Mouse (Mus musculus) right cerebral cortex, postnatal 36 days (tissue): ENCODE measurements at regions not wholly inside any gene's neighbourhood (a gene's known extent, or its start where the extent isn't known, plus 50 kb on each side); places are given as distances from the start of the nearest gene placed in this dataset.

Experiments
- DNase-seq, 2 experiments: peaks; one replicate each; pipeline ENCODE4 v3.0.0; 2022; ENCODE audit warnings: low spot score in 2 of 2, mixed read lengths in 1 of 2

DNA sequence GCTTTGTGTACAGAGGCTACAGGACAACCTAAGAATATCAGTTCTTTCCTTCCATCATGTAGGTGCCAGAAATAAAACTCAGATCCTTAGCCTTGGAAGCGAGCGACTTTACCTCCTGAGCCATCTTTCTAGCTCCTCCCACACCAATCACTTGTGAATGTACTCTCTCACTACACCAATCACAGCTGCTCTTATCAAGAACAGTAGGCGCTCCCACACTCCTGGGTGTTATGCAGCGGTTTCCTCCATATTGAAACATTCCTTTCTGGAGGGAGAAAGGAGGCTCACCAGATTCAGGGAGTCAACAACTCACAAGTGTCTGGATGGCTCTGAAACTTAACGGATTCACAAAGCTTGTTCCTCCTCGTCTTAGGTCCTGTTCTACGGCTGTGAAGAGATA, 168.1 kb upstream of the Arid2 start:
- no peak for DNase-seq

DNA sequence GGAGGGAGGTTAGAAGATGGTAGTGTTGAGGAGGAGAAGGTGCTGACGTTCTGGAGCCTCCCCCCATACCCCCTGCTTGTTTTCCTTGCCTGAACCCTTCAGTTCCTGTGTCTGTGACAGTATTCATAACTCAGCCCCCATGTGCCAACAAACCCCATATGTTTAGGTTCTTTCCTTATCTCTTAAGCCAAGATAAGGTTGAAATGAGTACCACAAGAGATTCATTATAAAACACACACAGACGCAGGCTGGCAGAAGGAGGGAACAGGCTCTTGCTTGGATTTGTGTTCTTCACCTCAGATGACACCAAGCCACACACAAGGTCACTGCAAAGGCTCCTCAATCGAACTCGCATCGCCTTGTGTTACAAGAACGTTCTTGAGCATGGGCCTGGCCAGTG, 162.9 kb upstream of the Arid2 start:
- no peak for DNase-seq

DNA sequence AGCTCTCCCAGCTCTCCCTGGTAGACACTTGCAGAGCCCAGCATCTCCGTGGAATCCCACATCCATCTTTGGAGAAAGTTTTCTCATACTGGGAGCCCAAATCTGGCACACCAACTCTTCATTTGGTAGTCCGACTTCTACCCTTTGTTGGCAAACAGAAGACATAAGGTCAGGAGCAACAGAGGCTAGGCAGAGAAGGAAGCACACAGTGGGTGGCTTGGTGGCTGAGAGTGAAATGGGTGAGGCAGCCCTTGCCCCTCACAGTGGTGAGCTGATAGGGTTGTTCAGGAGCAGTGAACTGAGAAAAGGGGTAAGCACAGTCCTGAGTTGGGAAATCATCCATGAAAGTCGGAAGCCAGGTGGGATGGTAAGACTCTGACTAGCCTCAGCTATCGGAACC, 157.6 kb upstream of the Arid2 start:
- DNase-seq, result no peak

DNA sequence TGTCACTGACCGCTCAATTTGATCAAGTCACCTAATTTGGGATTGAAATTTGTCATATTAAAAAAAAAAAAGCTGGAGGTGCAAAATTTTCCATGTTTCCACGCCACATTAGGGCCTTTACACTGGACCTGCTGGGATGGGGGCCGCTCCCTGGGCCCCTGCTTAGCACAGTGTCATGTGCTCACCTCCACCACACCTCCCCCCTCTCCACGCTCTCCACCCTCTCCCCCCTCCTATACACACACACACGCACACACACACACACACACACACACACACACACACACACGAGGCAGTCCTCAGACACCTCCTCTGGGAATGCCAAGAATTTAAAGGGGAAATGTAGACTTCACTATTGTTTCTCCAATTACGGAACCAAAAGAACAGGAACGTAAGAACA, 156.8 kb upstream of the Arid2 start:
- DNase-seq, result no peak

DNA sequence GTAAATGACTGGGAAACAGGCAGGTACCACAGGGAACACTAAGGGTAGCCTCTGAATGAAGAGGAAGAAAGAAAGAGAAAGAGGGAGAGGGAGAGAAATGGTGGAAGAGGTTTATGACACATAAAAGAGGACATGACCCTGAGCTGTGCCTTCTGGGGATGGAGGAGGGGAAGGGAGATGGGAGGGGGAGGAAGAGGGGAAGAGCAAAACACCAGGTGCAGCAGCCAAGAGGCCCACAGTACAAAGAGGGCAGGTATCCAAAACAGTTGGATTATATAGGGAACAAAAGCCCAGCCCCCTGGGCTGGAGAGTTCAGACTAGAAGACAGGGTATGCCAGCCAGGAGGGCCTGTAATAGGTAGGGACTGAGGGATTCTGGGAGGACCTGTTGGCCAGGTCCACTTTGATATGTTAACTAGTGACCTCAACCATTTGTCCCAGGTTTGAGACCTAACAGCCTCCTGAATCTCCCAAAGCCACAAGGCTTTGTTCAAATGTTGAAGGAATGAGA, 155.7 kb upstream of the Arid2 start:
- no peak for DNase-seq

DNA sequence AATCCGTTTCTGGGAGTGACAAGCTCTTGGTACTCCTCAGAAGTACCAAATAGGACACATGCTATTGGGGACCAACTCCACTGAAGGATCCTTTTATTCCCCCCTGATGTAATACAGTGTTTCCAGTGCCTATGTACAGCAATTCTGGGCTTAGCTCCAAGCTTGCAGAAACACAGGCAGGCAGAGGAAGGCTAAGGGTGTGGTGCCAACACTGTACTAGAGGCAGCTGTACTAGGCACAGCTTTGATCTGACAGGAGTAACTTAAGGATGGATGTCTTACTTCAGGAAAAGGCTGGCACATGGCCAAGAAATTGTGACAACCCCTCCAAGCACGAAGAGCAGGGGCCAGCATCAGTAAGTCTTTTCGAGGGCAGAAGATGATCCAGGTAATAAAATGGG, 154.7 kb upstream of the Arid2 start:
- DNase-seq, result peak; percentile 16 to 22

DNA sequence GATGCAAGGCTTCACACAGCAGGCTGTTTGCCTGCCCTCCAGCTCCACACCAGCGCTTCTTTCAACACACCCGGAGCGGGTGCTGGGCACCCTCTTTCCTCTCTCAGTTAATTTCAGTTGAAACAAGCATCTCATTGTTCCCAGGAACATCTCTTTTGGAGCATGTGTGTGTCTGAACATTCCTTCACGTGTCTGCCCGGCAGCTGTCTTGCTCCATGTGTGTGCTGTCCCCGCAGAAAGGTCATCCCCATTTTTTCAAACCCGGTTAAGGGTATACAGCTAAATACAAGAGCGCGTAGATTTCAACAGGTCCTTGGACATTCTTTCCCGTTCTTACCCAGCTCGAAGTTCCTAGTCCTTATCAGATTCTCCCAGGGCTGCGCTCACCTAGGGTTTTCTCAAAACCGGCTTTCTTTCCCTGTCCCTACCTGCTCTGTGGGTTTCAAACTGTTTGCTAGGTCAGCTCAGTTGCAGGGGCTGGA, 152.0 kb upstream of the Arid2 start:
- no peak for DNase-seq

- no peak for DNase-seq
These were observed 151.5 kb upstream of the Arid2 start for GRCm38 (mm10) chr15:96135816-96136215.

- DNase-seq, result no peak
These were observed 149.8 kb upstream of the Arid2 start for GRCm38 (mm10) chr15:96137534-96137933.

DNA sequence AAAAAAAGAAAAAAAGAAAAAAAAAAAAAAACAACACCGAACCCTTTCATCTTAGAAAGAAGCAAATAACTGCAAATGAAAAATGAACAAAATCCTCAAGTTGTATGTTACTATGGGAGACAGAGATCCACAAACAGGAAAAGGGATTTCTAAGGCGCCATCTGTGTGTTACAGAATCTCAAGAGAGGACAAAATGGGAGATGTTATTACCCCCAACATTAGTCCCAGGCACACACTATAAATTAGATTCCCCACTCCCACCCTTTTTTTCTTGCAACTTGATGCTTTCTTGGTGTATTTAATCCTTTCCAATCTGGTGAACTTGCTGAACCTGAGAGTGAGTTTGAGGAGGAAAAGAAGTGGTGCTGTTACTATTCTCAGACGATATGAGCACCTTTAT, 149.4 kb upstream of the Arid2 start:
- no peak for DNase-seq

DNA sequence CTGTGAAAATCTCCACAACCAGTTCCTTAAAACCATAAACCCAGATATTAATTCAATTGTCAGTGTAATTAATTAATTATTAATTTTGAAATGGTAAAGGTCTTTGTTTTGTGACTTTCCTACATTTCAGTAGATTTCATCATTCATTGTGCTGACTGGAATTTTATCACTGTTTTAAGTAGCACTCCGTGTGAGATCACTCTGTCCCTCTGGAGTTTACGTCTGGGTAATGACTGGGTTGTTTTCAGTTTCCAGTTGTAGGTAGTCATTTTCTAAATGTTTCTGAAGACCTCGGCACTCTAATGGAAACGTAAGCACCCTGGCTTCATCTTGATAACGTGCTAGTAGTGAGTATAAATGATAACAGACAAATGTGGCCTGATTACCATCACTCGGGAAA, 133.8 kb upstream of the Arid2 start:
- DNase-seq, result no peak

DNA sequence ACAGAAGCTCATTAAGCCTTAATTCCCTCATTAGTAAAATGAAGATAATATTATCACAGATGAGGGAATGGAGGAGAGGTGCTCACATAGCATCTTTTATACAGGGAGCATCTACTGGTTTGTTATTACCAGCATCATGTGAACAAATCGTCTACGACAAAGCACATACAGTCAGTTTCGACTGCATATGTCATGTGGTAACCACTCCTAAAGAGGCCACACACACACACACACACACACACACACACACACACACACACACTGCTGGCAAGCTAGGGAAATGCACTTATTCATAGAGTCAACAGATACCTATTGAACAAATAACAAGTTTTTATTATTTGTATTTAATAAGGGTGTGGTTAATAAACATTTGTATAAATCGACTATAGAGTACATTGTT, 129.0 kb upstream of the Arid2 start:
- DNase-seq, result no peak

GRCm38 (mm10) chr15:96164771-96165431, 122.4 kb upstream of the Arid2 start:
- no peak for DNase-seq

GRCm38 (mm10) chr15:96167256-96167655, 120.1 kb upstream of the Arid2 start:
- no peak for DNase-seq

- no peak for DNase-seq
These were observed 117.4 kb upstream of the Arid2 start for GRCm38 (mm10) chr15:96169726-96170467.

GRCm38 (mm10) chr15:96170986-96171769, 116.1 kb upstream of the Arid2 start:
- peak; percentile 28 to 38 for DNase-seq

- no peak for DNase-seq
These were observed 109.4 kb upstream of the Arid2 start for GRCm38 (mm10) chr15:96177911-96178310.

DNA sequence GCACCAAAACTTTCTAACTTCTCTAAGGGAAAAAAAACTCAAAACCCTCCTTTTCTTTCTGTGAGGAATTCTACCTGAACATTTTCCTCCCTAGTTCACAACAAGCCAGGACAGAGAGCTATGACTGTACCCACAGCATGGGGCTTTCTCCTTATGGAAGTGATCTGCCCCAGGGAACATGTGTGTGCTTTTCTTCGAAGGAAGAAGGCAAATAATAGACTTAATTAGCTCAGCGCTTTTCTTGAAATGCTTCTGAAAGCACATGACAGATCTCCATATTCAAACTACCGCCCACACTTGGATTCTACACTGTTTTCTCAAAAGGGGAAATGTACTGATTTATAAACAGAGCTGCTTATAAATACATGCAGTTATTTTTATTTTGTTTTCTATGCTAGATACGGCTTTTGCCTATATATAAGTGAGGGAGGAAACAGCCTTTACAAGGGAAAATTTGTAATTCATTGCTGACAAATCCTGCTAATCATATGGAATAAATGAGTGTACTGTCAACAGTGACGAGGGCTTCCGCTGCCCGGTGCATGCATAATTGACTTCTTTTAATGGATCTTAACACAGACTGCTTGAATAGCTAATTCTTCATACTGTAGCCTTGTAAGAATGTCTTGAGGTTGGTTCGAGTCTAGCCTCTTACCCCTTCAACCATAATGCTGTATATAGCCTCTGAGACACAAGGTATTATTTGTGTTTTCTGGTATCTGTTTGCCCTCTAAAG, 108.8 kb upstream of the Arid2 start:
- no peak for DNase-seq

GRCm38 (mm10) chr15:96179511-96179910, 107.8 kb upstream of the Arid2 start:
- no peak for DNase-seq

DNA sequence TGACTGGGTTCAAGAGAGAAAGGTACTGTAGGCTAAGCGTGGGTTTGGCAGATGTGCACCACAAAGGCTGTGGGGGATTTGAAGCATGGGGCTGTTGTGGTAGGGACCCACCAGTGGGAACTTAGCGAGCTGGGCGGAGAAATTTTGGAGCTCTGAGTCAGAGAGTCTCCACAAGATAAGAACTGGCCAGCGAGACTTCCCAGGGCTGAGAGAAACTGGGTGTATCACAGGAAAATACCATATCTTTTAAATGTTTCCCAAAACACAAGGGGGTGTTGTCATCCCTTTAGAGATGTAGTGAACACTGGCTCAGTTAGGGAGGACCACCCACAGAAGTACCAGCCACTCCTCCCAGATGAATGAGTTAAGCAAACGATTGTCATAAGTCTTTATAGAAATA, 107.3 kb upstream of the Arid2 start:
- no peak for DNase-seq

DNA sequence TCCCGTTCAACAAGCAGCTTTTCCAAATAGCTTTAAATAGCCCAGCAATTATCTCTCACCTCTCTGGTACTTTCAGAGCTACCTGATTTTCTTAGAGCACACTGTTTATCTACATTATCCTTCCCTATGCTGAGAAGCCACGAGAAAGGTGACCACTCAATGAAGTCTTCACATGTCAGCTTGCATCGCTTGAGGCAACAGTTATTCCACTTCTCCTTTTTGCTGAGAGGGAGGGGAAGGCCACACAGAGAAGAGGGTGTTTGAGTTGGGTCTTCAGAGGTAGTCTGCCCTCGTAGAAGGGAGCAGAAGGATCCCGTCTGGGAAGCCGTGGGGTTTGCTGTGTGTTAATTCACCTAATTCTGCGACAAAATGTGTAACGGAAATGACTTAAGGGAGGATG, 106.3 kb upstream of the Arid2 start:
- no peak for DNase-seq

GRCm38 (mm10) chr15:96182313-96182712, 105.0 kb upstream of the Arid2 start:
- DNase-seq, result no peak
